Mouse (Mus musculus) limb, embryonic 12.5 days (tissue): ENCODE results near the gene Atp1b3. TPM values are rescaled to one million over a fixed set of nuclear protein-coding genes. Genes with fewer than 3 reads are reported as not detected.
A peak's percentile ranks its signal among the peaks of the same experiment; 100 is the strongest.

Experiments
- ATAC-seq: fragments of 200-750 bp; cut with Nextera tagmentation; 2 replicates; pipeline ENCODE4 v1.8.0; 2017; ENCODE audit warnings: low read depth, moderate TSS enrichment; ENCODE audit not compliant: insufficient number of reproducible peaks, insufficient read depth, low FRiP score, low TSS enrichment
- H3K27ac ChIP-seq: fragments of 300-500 bp; sonication (generic); 2 replicates; pipeline ENCODE4 v1.5.1; 2016; ENCODE audit warnings: mild to moderate bottlenecking, moderate library complexity
- H3K27me3 ChIP-seq: fragments of 300-500 bp; sonication (generic); 2 replicates; pipeline ENCODE4 v1.6.1; 2016; ENCODE audit warnings: mild to moderate bottlenecking, moderate library complexity
- H3K36me3 ChIP-seq: fragments of 300-500 bp; sonication (generic); 2 replicates; pipeline ENCODE4 v1.6.1; 2016; ENCODE audit warnings: mild to moderate bottlenecking, moderate library complexity
- H3K4me1 ChIP-seq: fragments of 300-500 bp; sonication (generic); replicated peaks from 2 replicates; pipeline ENCODE4 v1.6.1; 2016
- H3K4me2 ChIP-seq: fragments of 300-500 bp; sonication (generic); 2 replicates; pipeline ENCODE4 v1.6.1; 2016; ENCODE audit warnings: mild to moderate bottlenecking, moderate library complexity
- H3K4me3 ChIP-seq: fragments of 300-500 bp; sonication (generic); replicated peaks from 2 replicates; pipeline ENCODE4 v1.5.1; 2016; ENCODE audit warnings: mild to moderate bottlenecking
- H3K9ac ChIP-seq: fragments of 300-500 bp; sonication (generic); replicated peaks from 2 replicates; pipeline ENCODE4 v1.6.1; 2016; ENCODE audit warnings: mild to moderate bottlenecking, moderate library complexity
- H3K9me3 ChIP-seq: fragments of 300-500 bp; sonication (generic); 2 replicates; pipeline ENCODE4 v1.6.1; 2016; ENCODE audit warnings: mild to moderate bottlenecking, moderate library complexity
- WGBS: fragments of 180-500 bp; shearing (Covaris S2); methylation state at CpG from one replicate; pipeline ENCODE4 v1.1.7; 2016; 5-methylcytosine and 5-hydroxymethylcytosine counted together
- polyA plus RNA-seq: library from polyadenylated mRNA; unstranded; fragments of >200 nt; fragmentation: Nextera tagmentation; extraction: Ambion mirVana; gene quantifications from 2 replicates; pipeline ENCODE4 v1.2.1, GENCODE M21; 2016

The Atp1b3 gene
- polyA plus RNA-seq, 1 experiment from 2014 or later: 119 TPM

DNA sequence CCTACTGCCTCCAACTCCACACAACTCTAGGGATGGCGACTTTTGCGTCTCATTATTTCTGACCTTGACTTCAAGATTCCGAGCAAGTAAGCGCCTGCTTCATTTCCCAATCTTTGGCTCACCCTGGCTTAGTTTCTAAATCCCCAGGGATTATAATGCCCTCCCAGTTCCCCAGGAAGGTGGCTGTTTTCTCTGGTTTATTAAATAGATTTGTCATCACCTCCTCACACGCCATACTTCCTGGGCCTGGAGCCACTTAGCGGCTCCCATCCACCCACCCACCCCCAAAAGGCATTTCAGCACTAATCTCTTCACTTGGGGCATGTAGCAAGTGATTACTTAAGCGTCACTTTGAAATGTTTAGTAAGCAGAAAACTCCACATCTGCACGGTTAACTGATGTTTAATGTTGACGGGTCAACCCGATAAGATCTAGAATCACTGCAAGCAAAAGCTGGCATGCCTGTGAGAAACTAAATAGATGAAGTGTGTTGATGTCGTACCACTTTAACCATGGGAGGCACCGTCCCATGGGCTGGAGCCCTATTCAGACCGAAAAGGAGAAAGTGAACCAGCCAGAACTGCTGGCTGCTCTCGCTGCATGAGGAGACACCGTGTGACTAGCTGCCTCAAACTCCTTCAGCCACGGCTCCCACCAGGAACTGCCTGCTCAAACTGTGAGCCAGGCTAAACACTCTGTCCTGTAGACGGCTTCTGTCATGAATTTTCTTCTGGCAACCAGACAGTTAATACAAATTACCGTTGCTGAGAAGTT, 19.7 kb upstream of the Atp1b3 start:
- ATAC-seq: no peak
- Histone ChIP-seq H3K9me3 (no peaks in the 10 kb centered on the region), H3K36me3 (no peaks in the 10 kb centered on the region), H3K9ac (no peak overlapping the region), H3K4me2 (no peak overlapping the region), H3K27me3 (no peaks in the 10 kb centered on the region; the same call in 1 of the 2 replicates), H3K4me1 (peaks cover 15% of the 10 kb centered on the region), H3K27ac (no peak overlapping the region), H3K4me3 (no peak overlapping the region)
- 43% methylated on average over 18 of the region's 18 CpGs for WGBS

DNA sequence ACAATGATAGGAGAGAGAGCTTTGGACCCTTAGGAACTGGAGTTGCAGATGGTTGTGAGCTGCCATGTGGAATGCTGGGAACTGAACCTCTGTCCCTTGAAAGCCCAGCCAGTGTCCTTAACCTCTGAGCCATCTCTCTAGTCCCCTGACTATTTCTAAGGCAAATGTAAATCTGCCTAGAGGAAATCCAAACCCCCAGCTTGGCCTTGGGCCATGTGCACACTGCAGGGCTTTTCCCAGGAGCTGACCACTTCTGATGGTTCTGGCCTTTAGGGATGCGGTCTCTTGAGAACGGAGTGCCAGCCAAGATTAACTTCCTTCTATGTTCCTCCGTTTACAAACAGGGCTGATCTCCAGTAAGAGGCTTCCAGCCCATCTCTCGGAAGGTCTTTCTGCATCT, 18.5 kb upstream of the Atp1b3 start:
- H3K27me3 ChIP-seq: no peaks in the 10 kb centered on the region; the same call in 1 of the 2 replicates
- ATAC-seq: no peak
- 90% methylated on average over 4 of the region's 4 CpGs for WGBS
- no peaks in the 10 kb centered on the region for H3K36me3 ChIP-seq
- no peak overlapping the region for H3K4me2 ChIP-seq
- H3K4me3 ChIP-seq: no peak overlapping the region
- no peak overlapping the region for H3K27ac ChIP-seq
- no peak overlapping the region for H3K9ac ChIP-seq
- peaks cover 15% of the 10 kb centered on the region for H3K4me1 ChIP-seq
- no peaks in the 10 kb centered on the region for H3K9me3 ChIP-seq

DNA sequence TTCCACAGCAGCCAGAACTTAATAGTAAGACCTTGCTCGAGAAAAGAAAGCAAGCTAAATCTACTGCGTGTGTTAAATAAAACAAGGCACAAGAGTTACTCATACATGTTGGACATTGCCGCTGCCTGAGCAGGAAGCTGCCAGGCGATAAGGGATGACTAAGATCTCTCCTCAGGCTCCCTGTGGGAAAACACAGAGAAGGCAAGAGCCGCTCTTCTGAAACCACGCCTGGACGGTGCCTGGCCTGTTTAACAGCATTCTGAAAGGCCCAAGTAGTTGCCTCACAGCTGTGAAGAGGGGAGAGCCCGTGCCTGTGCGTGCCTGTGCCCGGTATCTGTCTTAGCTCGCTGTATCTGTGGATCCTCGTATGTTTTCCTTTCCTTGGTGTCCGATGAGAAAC, 17.2 kb upstream of the Atp1b3 start:
- Histone ChIP-seq H3K36me3 (no peaks in the 10 kb centered on the region), H3K9me3 (no peaks in the 10 kb centered on the region), H3K4me1 (peaks cover 15% of the 10 kb centered on the region), H3K27ac (no peak overlapping the region), H3K27me3 (no peaks in the 10 kb centered on the region; the same call in 1 of the 2 replicates), H3K9ac (no peak overlapping the region), H3K4me3 (no peak overlapping the region), H3K4me2 (no peak overlapping the region)
- no peak for ATAC-seq
- 74% methylated on average over 13 of the region's 13 CpGs for WGBS

DNA sequence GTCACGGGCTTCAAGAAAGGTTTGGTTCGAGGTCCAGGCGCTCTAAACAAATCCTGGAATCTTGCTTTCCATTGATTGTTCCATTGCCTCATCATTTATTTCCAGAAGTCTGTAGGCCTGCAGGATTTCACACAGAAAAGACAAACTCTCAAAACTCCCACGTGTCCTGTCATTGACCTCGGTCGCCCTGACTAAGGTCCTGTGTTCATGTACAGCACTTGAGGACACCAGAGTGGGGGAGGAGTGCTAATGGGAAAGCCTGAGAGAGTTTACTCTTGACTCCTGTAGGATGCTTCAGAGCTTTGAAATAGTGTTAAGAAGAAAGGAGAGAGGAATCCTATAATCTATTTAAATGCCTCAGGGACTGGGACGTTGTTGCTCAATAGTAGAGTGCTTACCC, 15.3 kb upstream of the Atp1b3 start:
- 81% methylated on average over 7 of the region's 7 CpGs for WGBS

DNA sequence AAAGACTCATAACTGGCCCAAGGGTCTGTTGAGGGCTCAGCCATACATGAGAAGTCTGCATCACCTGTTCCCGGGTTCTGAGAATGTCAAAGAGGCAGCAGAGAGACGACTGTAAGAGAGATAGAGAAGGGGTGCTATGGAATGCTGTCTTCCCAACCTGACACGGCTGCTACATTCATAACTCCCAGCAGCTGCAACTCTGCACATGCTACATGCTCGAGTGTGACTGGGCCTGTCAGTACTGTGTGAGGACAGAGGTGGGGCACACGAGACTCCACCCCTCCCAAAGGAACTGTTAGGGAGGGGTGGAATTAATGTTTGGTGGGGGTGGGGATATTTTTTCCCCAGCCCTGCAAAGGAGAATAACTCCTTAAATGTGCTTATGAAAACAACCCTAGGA, 14.5 kb upstream of the Atp1b3 start:
- WGBS: 62% methylated on average over 5 of the region's 5 CpGs
- no peak overlapping the region for H3K4me3 ChIP-seq
- no peaks in the 10 kb centered on the region for H3K36me3 ChIP-seq
- no peak overlapping the region for H3K27ac ChIP-seq
- H3K4me1 ChIP-seq: no peaks in the 10 kb centered on the region
- ATAC-seq: no peak
- no peaks in the 10 kb centered on the region for H3K9me3 ChIP-seq
- no peak overlapping the region for H3K9ac ChIP-seq
- H3K27me3 ChIP-seq: no peaks in the 10 kb centered on the region; the same call in 1 of the 2 replicates
- H3K4me2 ChIP-seq: no peak overlapping the region

More for the DNA sequence above, 15.3 kb upstream of the Atp1b3 start:
- Histone ChIP-seq H3K9me3 (no peaks in the 10 kb centered on the region), H3K4me2 (no peak overlapping the region), H3K27ac (no peak overlapping the region), H3K9ac (no peak overlapping the region), H3K4me3 (no peak overlapping the region), H3K4me1 (peaks cover 5% of the 10 kb centered on the region; the same call in 1 of the 2 replicates), H3K36me3 (no peaks in the 10 kb centered on the region), H3K27me3 (no peaks in the 10 kb centered on the region; the same call in 1 of the 2 replicates)
- no peak for ATAC-seq

DNA sequence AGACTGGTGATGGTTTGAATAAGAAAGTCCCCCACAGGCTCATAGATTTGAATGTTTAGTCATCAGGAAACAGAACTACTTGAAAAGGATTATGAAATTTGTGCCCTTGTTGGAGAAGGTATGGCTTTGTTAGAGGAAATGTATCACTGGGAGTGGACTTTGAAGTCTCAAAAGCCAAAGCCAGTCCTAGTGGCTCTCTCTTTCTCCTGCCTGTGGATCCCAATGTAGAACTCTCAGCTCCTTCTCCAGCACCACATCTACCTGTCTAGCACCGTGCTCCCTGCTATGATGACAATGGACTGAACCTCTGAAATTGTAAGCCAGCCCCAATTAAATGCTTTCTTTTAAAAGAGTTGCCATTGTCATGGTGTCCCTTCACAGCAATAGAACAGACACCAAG, 12.9 kb upstream of the Atp1b3 start:
- no peak for ATAC-seq

DNA sequence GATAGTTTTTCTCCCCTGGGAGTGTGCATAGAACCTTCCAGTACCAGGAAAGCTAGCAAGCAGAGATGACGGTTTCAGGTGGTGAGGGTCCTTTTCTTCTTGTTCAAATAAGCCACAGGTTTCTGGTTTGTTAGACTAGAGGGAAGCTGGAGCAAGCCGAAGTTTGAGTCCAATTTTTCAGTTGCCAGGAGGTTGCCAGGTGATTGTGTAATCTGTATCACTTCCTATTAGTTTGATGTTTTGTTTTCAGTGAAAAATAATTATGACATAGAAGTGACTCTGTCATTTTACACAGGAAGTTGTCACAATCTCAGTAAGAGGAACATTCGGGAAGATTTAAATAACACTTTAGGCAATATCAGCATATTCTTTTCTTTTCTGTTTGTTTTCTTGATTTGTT, 11.6 kb upstream of the Atp1b3 start:
- Histone ChIP-seq H3K4me2 (no peak overlapping the region), H3K27me3 (no peaks in the 10 kb centered on the region), H3K9me3 (no peaks in the 10 kb centered on the region), H3K4me3 (no peak overlapping the region), H3K27ac (no peak overlapping the region), H3K9ac (no peak overlapping the region), H3K4me1 (no peaks in the 10 kb centered on the region), H3K36me3 (no peaks in the 10 kb centered on the region)
- WGBS: 80% methylated on average over 3 of the region's 3 CpGs
- ATAC-seq: no peak

More for the DNA sequence above, 12.9 kb upstream of the Atp1b3 start:
- Histone ChIP-seq H3K9me3 (no peaks in the 10 kb centered on the region), H3K27me3 (no peaks in the 10 kb centered on the region), H3K27ac (no peak overlapping the region), H3K4me3 (no peak overlapping the region), H3K4me2 (no peak overlapping the region), H3K36me3 (no peaks in the 10 kb centered on the region), H3K9ac (no peak overlapping the region), H3K4me1 (no peaks in the 10 kb centered on the region)
- 97% methylated on average over 1 of the region's 1 CpGs for WGBS

DNA sequence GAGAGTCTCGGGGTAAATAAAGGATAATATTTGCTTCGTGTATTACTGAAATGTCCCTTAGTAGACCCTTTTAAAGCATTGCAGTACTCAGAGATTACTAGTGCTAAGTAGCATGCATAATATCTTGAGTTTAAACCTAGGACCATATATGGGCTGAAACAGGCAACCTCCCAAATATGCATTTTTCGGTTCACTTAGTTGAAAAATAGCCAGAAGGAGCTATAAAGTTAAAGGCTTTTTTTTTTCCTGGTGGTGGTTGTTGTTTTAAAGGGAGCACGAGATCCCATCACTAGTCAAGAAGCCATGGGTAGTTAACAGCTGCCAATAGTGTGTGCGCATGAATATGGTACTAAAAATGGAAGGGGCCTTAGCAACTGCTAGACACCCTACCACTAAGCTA, 6.8 kb upstream of the Atp1b3 start:
- Histone ChIP-seq H3K4me1 (no peaks in the 10 kb centered on the region), H3K9ac (no peak overlapping the region), H3K9me3 (no peaks in the 10 kb centered on the region), H3K36me3 (no peaks in the 10 kb centered on the region), H3K27me3 (no peaks in the 10 kb centered on the region), H3K4me2 (no peak overlapping the region), H3K27ac (no peak overlapping the region), H3K4me3 (no peak overlapping the region)
- ATAC-seq: no peak
- WGBS: 84% methylated on average over 5 of the region's 5 CpGs

DNA sequence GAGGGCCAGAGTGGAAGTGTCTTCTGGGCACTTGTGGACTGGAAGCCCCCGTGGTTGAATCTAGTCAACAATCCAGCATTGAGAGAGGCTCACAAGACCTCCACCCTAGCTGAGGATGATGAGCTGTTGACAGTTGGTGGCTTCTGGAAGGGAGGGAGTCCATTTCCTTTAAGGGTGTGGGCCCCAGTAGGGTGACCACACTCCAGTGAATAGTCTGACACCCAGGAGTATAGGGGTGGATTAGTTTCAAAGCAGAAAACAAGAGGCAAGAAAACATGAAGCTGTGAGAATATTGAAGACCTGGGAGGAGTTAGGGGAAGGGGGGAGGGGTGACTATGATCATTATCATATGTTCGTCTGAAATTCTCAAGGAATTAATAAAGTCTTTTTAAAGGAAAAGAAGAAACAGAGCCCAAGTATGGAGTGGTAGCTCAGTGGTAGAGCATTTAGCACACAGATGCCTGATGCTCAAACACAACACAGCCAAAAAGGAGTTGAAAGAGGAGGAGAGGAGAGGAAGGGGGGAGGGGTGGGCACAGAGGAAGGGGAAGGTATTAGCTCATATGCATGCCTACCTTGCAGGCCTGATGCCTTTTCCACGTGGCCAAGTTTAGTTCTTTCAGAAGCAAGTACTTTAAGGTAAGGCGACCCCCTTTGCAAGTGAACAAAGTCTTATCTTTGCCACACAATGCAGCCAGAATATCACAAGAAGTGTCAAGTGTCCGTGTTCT, 5.6 kb upstream of the Atp1b3 start:
- Histone ChIP-seq H3K4me3 (no peak overlapping the region), H3K27ac (no peak overlapping the region), H3K9me3 (no peaks in the 10 kb centered on the region), H3K4me1 (no peaks in the 10 kb centered on the region), H3K9ac (no peak overlapping the region), H3K36me3 (no peaks in the 10 kb centered on the region), H3K4me2 (no peak overlapping the region), H3K27me3 (no peaks in the 10 kb centered on the region)
- ATAC-seq: no peak
- 53% methylated on average over 5 of the region's 5 CpGs for WGBS

DNA sequence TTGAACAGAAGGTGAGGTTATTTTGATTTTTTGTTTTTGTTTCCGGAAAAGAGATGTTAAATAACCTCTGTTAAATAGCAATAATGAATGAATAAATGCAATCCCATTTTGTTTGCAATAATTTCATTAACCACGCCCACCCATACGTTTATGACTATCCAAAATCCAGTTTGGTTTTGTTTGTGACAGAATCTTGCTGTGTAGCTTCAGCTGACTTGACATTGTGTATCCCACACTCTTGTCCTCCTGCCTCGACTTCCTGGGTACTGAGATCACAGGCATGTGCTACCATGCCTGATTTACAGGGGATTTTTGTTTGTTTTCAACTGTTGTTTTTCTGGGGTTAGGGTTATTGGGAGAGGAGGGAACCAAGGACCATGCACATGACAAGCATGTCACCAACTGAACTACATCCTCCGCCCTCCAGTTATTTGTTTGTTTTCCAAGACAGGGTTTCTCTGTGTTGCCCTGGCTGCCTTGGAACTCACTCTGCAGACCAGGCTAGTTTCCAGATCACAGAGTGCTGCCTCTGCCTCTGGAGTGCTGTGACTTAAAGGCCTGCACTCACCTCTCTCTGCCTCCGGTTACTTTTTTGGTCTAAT, 1.1 kb upstream of the Atp1b3 start:
- H3K27ac ChIP-seq: no peak overlapping the region
- WGBS: 70% methylated on average over 6 of the region's 6 CpGs

DNA sequence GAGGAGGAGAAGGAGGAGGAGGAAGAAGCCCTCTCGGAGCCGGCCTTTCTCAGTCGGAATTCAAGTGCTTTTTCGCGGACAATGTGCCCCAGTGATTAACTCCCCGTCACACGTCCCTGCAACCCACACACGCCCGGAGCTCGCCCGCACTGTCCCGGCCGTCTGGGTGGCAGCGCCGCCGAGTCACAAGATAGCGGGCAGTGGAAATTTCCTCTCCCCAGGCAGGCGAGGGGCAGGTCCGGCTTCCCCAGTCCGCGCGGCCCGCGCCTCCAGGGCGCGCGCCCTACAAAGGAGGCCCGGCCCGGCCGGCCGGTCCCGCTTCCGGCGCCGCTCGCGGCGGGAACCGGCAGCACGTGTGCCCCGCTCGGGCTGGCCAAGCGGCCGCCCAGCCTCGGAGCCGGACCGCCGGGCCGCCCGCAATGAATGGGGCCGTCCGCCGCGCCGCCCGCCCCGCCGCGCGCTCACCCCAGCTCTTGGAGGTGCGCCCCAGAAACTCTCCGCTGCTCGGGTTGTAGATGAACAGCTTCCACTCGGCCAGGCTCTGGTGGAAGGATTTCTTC, 581 bp downstream of the Atp1b3 start:
- no peaks in the 10 kb centered on the region for H3K36me3 ChIP-seq
- no peaks in the 10 kb centered on the region for H3K9me3 ChIP-seq
- peak overlapping the region; percentile 94 for H3K27ac ChIP-seq
- peak overlapping the region; percentile 86 for H3K4me3 ChIP-seq
- WGBS: under 1% methylated on average over 63 of the region's 64 CpGs
- H3K27me3 ChIP-seq: no peaks in the 10 kb centered on the region
- peak overlapping the region; percentile 71 for H3K4me2 ChIP-seq
- peaks cover 29% of the 10 kb centered on the region for H3K4me1 ChIP-seq
- ATAC-seq: peak; percentile 55
- H3K9ac ChIP-seq: peak overlapping the region; percentile 91

More for the DNA sequence above, 1.1 kb upstream of the Atp1b3 start:
- H3K4me3 ChIP-seq: no peak overlapping the region
- no peaks in the 10 kb centered on the region for H3K36me3 ChIP-seq
- no peaks in the 10 kb centered on the region for H3K9me3 ChIP-seq
- no peaks in the 10 kb centered on the region for H3K27me3 ChIP-seq
- ATAC-seq: no peak
- no peak overlapping the region for H3K9ac ChIP-seq
- H3K4me2 ChIP-seq: no peak overlapping the region
- H3K4me1 ChIP-seq: peaks cover 25% of the 10 kb centered on the region
